Mouse (Mus musculus) adrenal gland, adult 2 months (tissue): ENCODE data around the gene Serpina7. TPM values are rescaled to one million over a fixed set of nuclear protein-coding genes. Genes with fewer than 3 reads are reported as not detected.

Source experiments
- DNase-seq: peaks from one replicate; pipeline ENCODE4 v3.0.0; 2021
- long read RNA-seq: library from polyadenylated mRNA; stranded (forward); transcript quantifications from one replicate; pipeline ENCODE4 v2.0.0, GENCODE M21; 2021
- polyA plus RNA-seq: library from polyadenylated mRNA; depleted of rRNA; stranded (reverse); fragments of >200 nt; gene quantifications from 2 replicates; pipeline ENCODE4 v1.2.3, GENCODE M21; 2012; rRNA removed
- total RNA-seq, 2 experiments: library from RNA; stranded (reverse); gene quantifications; 2 replicates each; pipeline ENCODE4 v1.2.3; 2021

Gene Serpina7
- not detected for total RNA-seq
- not detected in 2 replicates for polyA plus RNA-seq
- long read RNA-seq: 0 reads

- DNase-seq: no peak
These were observed at the start of gene Serpina7 for GRCm38 (mm10) chrX:139085077-139085476. Gene Serpina7, minus strand, starts transcription at chrX:139085236.

- DNase-seq: no peak
These were observed 49.0 kb upstream of the Serpina7 start for GRCm38 (mm10) chrX:139134031-139134430.

GRCm38 (mm10) chrX:139097197-139097596 lies 12.2 kb upstream of the Serpina7 start:
- DNase-seq: no peak

- no peak for DNase-seq
These were observed 907 bp upstream of the Serpina7 start, which contains the start of gene 4930513O06Rik for GRCm38 (mm10) chrX:139085943-139086342. Gene 4930513O06Rik, plus strand, starts transcription at chrX:139086243.

- no peak for DNase-seq
These were observed 6.5 kb downstream of the Serpina7 start for GRCm38 (mm10) chrX:139078493-139078892.

- DNase-seq: no peak
These were observed 21.0 kb downstream of the Serpina7 start for GRCm38 (mm10) chrX:139064078-139064477.

GRCm38 (mm10) chrX:139053149-139053548 lies 31.9 kb downstream of the Serpina7 start:
- no peak for DNase-seq

GRCm38 (mm10) chrX:139051976-139052375 lies 33.1 kb downstream of the Serpina7 start:
- DNase-seq: no peak

- no peak for DNase-seq
These were observed 43.9 kb downstream of the Serpina7 start for GRCm38 (mm10) chrX:139041148-139041547.

GRCm38 (mm10) chrX:139039314-139039713 lies 45.7 kb downstream of the Serpina7 start:
- no peak for DNase-seq

GRCm38 (mm10) chrX:139037666-139038065 lies 47.4 kb downstream of the Serpina7 start:
- no peak for DNase-seq

Other genes starting within 250 kb of the Serpina7 start
- gene Nrk, start 170.8 kb downstream of the Serpina7 start, total RNA-seq: under 1 TPM; 0.35 to 0.46 TPM
- gene Nrk, start 170.8 kb downstream of the Serpina7 start, polyA plus RNA-seq: 0.04 and 0.10 TPM in 2 replicates
- gene 4930513O06Rik, start 1.0 kb upstream of the Serpina7 start, total RNA-seq: not detected
- gene 4930513O06Rik, start 1.0 kb upstream of the Serpina7 start, polyA plus RNA-seq: not detected in 2 replicates
- gene 4933428M09Rik, start 94.0 kb upstream of the Serpina7 start, total RNA-seq: not detected
- gene 4933428M09Rik, start 94.0 kb upstream of the Serpina7 start, polyA plus RNA-seq: not detected in 2 replicates
- 1 to 10 TPM; 2.2 to 4.3 TPM for gene Mum1l1, start 124.8 kb upstream of the Serpina7 start, total RNA-seq
- gene Mum1l1, start 124.8 kb upstream of the Serpina7 start, polyA plus RNA-seq: 0.04 and 0.31 TPM in 2 replicates
- not detected for gene Trap1a, start 248.4 kb upstream of the Serpina7 start, total RNA-seq
- gene Trap1a, start 248.4 kb upstream of the Serpina7 start, polyA plus RNA-seq: not detected in 2 replicates